Mouse (Mus musculus): Measurements from ENCODE around the gene Prr15.

- TF ChIP-seq GATA1 (IDR thresholded peaks at IDR 0.05; ENCODE audit: borderline replicate concordance, low read length) (no peak), CTCF (IDR thresholded peaks at IDR 0.05; ENCODE audit: low read depth, low read length) (no peak), TAL1 (conservative IDR thresholded peaks at IDR 0.05; ENCODE audit: low read depth, low read length) (no peak), POLR2AphosphoS5 (IDR thresholded peaks at IDR 0.05; ENCODE audit: insufficient replicate concordance, low read depth, low read length) (no peak)
Observed at GRCm38 (mm10) chr6:54341133-54341532, 15.5 kb downstream of the Prr15 start.

All from G1E (cell line).